Mouse (Mus musculus): Measurements from ENCODE around the gene Cab39l.

DNA sequence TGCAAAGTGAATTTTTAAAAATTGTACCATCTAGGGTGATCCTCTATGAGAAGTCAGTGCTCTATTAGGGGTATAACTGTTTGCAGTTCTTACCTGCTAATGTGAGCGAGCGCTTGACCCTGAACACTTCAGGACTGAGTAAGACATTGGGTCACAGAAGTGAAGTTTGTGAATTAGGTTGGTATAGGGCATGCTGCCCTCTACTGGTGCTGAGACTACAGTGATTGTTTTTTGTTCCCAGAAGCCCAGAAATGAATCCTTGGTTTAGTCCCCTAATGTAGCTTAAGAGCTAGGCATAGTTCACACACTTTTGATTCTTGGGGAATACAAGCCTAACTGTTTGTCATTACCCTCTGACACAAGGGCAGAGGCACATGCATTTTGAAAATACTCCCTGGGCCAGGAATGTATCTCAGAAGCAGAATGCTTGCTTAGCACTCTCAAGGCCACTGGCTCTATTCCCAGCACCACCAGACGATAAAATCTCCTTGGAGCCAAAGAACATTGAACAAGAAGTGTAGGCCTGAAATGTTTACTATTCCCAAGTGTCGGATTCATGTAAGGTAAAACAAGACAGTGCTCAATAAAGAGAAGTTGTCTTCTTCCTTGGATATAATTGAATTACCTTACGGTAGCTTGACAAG, 163.4 kb downstream of the Cab39l start:
- TF ChIP-seq POLR2A (IDR thresholded peaks at IDR 0.05; ENCODE audit: control insufficient read depth, low read depth, low read length) = no peak
- TF ChIP-seq CTCF (IDR thresholded peaks at IDR 0.05; ENCODE audit: control insufficient read depth, insufficient read depth, insufficient replicate concordance, low read depth, low read length) = no peak

Measured in testis, adult 2 months (tissue).